Mouse (Mus musculus): ENCODE results near the gene Skp2. TPM values are rescaled to one million over a fixed set of nuclear protein-coding genes. Genes with fewer than 3 reads are reported as not detected.

Skp2 gene
- polyA plus RNA-seq, 1 experiment from 2014 or later = 20.6 TPM

- ATAC-seq (ENCODE audit: insufficient read depth) = no peak
- Histone ChIP-seq H3K27me3 (no peaks in the 10 kb centered on the region), H3K36me3 (replicated peaks) (peaks cover 73% of the 10 kb centered on the region), H3K4me1 (replicated peaks) (peaks cover 49% of the 10 kb centered on the region), H3K4me2 (no peak overlapping the region), H3K9ac (no peak overlapping the region), H3K4me3 (replicated peaks) (no peak overlapping the region), H3K27ac (replicated peaks) (peak overlapping the region; percentile 31; the same call in 1 of the 2 replicates), H3K9me3 (replicated peaks) (no peaks in the 10 kb centered on the region)
- WGBS (ENCODE audit: insufficient replicate concordance) = 78% methylated on average over 6 of the region's 6 CpGs
Measured at GRCm38 (mm10) chr15:9134891-9135507, 20.2 kb downstream of the Skp2 start.

- Histone ChIP-seq H3K4me2 (no peak overlapping the region), H3K9ac (no peak overlapping the region), H3K27me3 (no peaks in the 10 kb centered on the region), H3K27ac (replicated peaks) (no peak overlapping the region), H3K4me1 (replicated peaks) (peaks cover 32% of the 10 kb centered on the region), H3K9me3 (replicated peaks) (no peaks in the 10 kb centered on the region), H3K4me3 (replicated peaks) (no peak overlapping the region), H3K36me3 (replicated peaks) (peaks cover 85% of the 10 kb centered on the region)
- WGBS (ENCODE audit: insufficient replicate concordance) = 77% methylated on average over 13 of the region's 13 CpGs
- no peak for ATAC-seq (ENCODE audit: insufficient read depth)
Measured at GRCm38 (mm10) chr15:9132693-9133443, 22.4 kb downstream of the Skp2 start.

- Histone ChIP-seq H3K27ac (replicated peaks) (0 out of 2 replicates have a peak overlapping the region, but pooled peaks have one; percentile 11), H3K4me2 (no peak overlapping the region), H3K4me1 (replicated peaks) (peaks cover 24% of the 10 kb centered on the region), H3K4me3 (replicated peaks) (no peak overlapping the region), H3K36me3 (replicated peaks) (peaks cover 82% of the 10 kb centered on the region), H3K9me3 (replicated peaks) (no peaks in the 10 kb centered on the region), H3K27me3 (no peaks in the 10 kb centered on the region), H3K9ac (no peak overlapping the region)
- ATAC-seq (ENCODE audit: insufficient read depth) = 0 out of 2 replicates have a peak, but pooled peaks have one; percentile 13
- WGBS (ENCODE audit: insufficient replicate concordance) = 55% methylated on average over 4 of the region's 4 CpGs
Measured at GRCm38 (mm10) chr15:9131499-9131888, 23.7 kb downstream of the Skp2 start.

GRCm38 (mm10) chr15:9130772-9131498, 24.3 kb downstream of the Skp2 start:
- 0 out of 2 replicates have a peak overlapping the region, but pooled peaks have one; percentile 11 for H3K27ac ChIP-seq (replicated peaks)
- H3K9ac ChIP-seq = no peak overlapping the region
- no peak overlapping the region for H3K4me2 ChIP-seq
- peaks cover 81% of the 10 kb centered on the region for H3K36me3 ChIP-seq (replicated peaks)
- ATAC-seq (ENCODE audit: insufficient read depth) = 0 out of 2 replicates have a peak, but pooled peaks have one; percentile 13
- peaks cover 20% of the 10 kb centered on the region for H3K4me1 ChIP-seq (replicated peaks)
- H3K4me3 ChIP-seq (replicated peaks) = no peak overlapping the region
- no peaks in the 10 kb centered on the region for H3K27me3 ChIP-seq
- WGBS (ENCODE audit: insufficient replicate concordance) = 73% methylated on average over 9 of the region's 9 CpGs
- no peaks in the 10 kb centered on the region for H3K9me3 ChIP-seq (replicated peaks)

GRCm38 (mm10) chr15:9127051-9127791, 28.0 kb downstream of the Skp2 start:
- WGBS (ENCODE audit: insufficient replicate concordance) = 81% methylated on average over 7 of the region's 7 CpGs
- Histone ChIP-seq H3K36me3 (replicated peaks) (peaks cover 86% of the 10 kb centered on the region), H3K4me1 (replicated peaks) (no peaks in the 10 kb centered on the region), H3K9ac (no peak overlapping the region), H3K27ac (replicated peaks) (no peak overlapping the region), H3K4me3 (replicated peaks) (no peak overlapping the region), H3K27me3 (no peaks in the 10 kb centered on the region), H3K9me3 (replicated peaks) (no peaks in the 10 kb centered on the region), H3K4me2 (no peak overlapping the region)
- ATAC-seq (ENCODE audit: insufficient read depth) = no peak

GRCm38 (mm10) chr15:9124856-9125255, 30.4 kb downstream of the Skp2 start:
- 88% methylated on average over 21 of the region's 21 CpGs for WGBS (ENCODE audit: insufficient replicate concordance)
- no peaks in the 10 kb centered on the region for H3K27me3 ChIP-seq
- no peaks in the 10 kb centered on the region for H3K4me1 ChIP-seq (replicated peaks)
- H3K9me3 ChIP-seq (replicated peaks) = no peaks in the 10 kb centered on the region
- H3K9ac ChIP-seq = no peak overlapping the region
- peaks cover 92% of the 10 kb centered on the region for H3K36me3 ChIP-seq (replicated peaks)
- H3K4me3 ChIP-seq (replicated peaks) = no peak overlapping the region
- no peak for ATAC-seq (ENCODE audit: insufficient read depth)
- no peak overlapping the region for H3K4me2 ChIP-seq
- H3K27ac ChIP-seq (replicated peaks) = no peak overlapping the region

- Histone ChIP-seq H3K9ac (no peak overlapping the region), H3K27me3 (no peaks in the 10 kb centered on the region), H3K9me3 (replicated peaks) (no peaks in the 10 kb centered on the region), H3K4me3 (replicated peaks) (no peak overlapping the region), H3K4me1 (replicated peaks) (peaks cover 7% of the 10 kb centered on the region; the same call in 1 of the 2 replicates), H3K4me2 (no peak overlapping the region), H3K36me3 (replicated peaks) (peaks cover 93% of the 10 kb centered on the region), H3K27ac (replicated peaks) (no peak overlapping the region)
- ATAC-seq (ENCODE audit: insufficient read depth) = no peak
- 75% methylated on average over 4 of the region's 4 CpGs for WGBS (ENCODE audit: insufficient replicate concordance)
Measured at GRCm38 (mm10) chr15:9122989-9123388, 32.2 kb downstream of the Skp2 start.

- peaks cover 99% of the 10 kb centered on the region for H3K36me3 ChIP-seq (replicated peaks)
- no peak overlapping the region for H3K4me3 ChIP-seq (replicated peaks)
- 92% methylated on average over 2 of the region's 2 CpGs for WGBS (ENCODE audit: insufficient replicate concordance)
- H3K9me3 ChIP-seq (replicated peaks) = no peaks in the 10 kb centered on the region
- H3K27me3 ChIP-seq = no peaks in the 10 kb centered on the region
- no peak overlapping the region for H3K27ac ChIP-seq (replicated peaks)
- no peak for ATAC-seq (ENCODE audit: insufficient read depth)
- no peak overlapping the region for H3K9ac ChIP-seq
- no peak overlapping the region for H3K4me2 ChIP-seq
- peaks cover 7% of the 10 kb centered on the region; the same call in 1 of the 2 replicates for H3K4me1 ChIP-seq (replicated peaks)
Measured at GRCm38 (mm10) chr15:9120081-9120480, 35.1 kb downstream of the Skp2 start.

- WGBS (ENCODE audit: insufficient replicate concordance) = 76% methylated on average over 4 of the region's 4 CpGs
- H3K4me2 ChIP-seq = no peak overlapping the region
Measured at GRCm38 (mm10) chr15:9118852-9119251, 36.4 kb downstream of the Skp2 start.

GRCm38 (mm10) chr15:9114599-9114998, 40.6 kb downstream of the Skp2 start:
- H3K4me2 ChIP-seq = no peak overlapping the region
- WGBS (ENCODE audit: insufficient replicate concordance) = 67% methylated on average over 5 of the region's 5 CpGs
- ATAC-seq (ENCODE audit: insufficient read depth) = peak; percentile 84
- no peaks in the 10 kb centered on the region for H3K27me3 ChIP-seq
- peaks cover 10% of the 10 kb centered on the region; the same call in 1 of the 2 replicates for H3K4me1 ChIP-seq (replicated peaks)
- H3K27ac ChIP-seq (replicated peaks) = peak overlapping the region; percentile 62; the same call in 1 of the 2 replicates
- H3K9ac ChIP-seq = no peak overlapping the region
- H3K36me3 ChIP-seq (replicated peaks) = peaks cover 93% of the 10 kb centered on the region
- no peaks in the 10 kb centered on the region for H3K9me3 ChIP-seq (replicated peaks)
- H3K4me3 ChIP-seq (replicated peaks) = no peak overlapping the region

More at GRCm38 (mm10) chr15:9118852-9119251, 36.4 kb downstream of the Skp2 start:
- Histone ChIP-seq H3K4me3 (replicated peaks) (no peak overlapping the region), H3K9ac (no peak overlapping the region), H3K9me3 (replicated peaks) (no peaks in the 10 kb centered on the region), H3K27ac (replicated peaks) (peak overlapping the region; percentile 25; the same call in 1 of the 2 replicates), H3K27me3 (no peaks in the 10 kb centered on the region), H3K4me1 (replicated peaks) (peaks cover 7% of the 10 kb centered on the region; the same call in 1 of the 2 replicates), H3K36me3 (replicated peaks) (peaks cover 99% of the 10 kb centered on the region)
- no peak for ATAC-seq (ENCODE audit: insufficient read depth)
